Mouse (Mus musculus): ENCODE data around the gene Ccdc14. TPM values are rescaled to one million over a fixed set of nuclear protein-coding genes. Genes with fewer than 3 reads are reported as not detected.
"Not testable (repeated sequence)": the region's sequence is repeated elsewhere in the genome, so short reads cannot be mapped to it uniquely, and the experiment has no call there.

Gene Ccdc14
- total RNA-seq, 2 experiments from 2014 or later, result 5.1 to 7.7 TPM

DNA sequence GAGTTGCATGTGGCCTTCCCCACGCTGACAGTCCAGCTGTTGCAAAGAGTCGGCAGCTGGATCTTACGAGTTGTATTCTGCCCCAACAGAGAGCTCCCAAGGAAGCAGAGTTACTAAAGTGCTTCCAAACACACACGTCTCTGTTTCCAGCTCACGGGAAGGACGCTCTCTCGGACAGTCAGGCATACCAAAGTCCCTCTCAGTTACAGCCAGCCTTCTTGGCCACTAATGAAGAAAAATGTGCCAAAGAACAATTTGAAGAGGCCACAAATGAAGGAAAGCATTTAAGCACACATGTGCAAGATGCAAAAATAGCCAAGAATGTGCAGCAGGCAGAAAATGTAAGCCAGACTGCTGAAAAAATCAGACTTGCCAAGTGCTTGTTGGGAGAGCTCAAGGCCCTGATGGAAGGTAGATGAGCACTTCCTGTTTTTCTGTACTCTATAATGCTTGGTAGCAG, 16.1 kb downstream of the Ccdc14 start:
- ATAC-seq (ENCODE audit: poor library complexity, severe bottlenecking), result no peak

DNA sequence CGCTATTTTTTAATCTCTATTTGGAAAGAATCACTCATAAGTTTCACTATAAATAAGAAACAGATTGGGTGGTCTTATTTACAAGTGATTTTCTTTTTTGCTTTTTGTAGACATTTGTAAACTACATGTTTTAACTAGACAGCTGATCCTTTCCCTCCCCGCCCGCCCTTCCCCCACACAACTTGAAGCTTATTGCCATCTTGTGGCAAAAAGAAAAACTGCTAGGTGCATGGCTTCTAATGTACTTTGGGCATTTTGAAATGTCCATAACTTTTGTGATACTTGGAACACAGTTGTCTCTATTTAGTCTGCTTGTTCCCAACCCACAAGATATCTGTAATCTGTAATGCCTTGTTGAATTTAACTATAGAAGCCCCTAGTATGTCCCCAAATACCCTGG, 21.1 kb downstream of the Ccdc14 start:
- no peak for ATAC-seq (ENCODE audit: poor library complexity, severe bottlenecking)

DNA sequence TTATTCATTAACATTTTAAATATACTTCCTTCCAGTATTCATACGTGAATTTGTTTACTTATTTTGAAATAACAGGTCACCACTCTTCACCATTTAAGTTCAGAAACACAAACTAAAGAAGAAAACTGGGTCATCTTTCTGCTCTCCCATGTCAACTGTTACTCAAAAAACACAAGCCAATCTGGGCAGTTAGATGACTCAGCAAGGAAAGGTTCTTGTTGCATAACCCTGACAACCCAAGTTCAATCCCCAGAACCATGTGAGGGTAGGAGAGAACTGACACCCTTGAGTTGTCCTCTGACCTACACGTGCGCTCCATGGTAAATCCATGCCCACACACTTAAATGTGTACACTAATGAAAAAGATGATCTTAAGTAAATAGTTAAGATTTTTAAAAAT, 34.7 kb downstream of the Ccdc14 start:
- no peak for ATAC-seq (ENCODE audit: poor library complexity, severe bottlenecking)

DNA sequence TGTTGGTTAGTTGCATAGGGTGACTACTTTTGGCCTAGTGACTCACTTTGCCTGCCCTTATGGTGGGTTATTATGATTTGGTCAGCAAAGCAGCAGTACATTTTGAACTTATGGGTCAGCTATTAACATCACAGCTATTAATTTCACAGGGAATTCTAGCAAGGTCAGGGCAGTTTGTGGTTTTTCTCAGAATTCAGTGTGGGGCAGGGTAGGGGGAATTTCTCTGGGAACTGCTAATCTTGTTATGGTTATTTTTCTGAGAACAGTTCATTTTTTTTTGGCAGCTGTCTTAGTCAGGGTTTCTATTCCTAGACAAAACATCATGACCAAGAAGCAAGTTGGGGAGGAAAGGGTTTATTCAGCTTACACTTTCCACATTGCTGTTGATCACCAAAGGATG, 38.2 kb downstream of the Ccdc14 start:
- ATAC-seq (ENCODE audit: poor library complexity, severe bottlenecking), result not testable (repeated sequence)

GRCm38 (mm10) chr16:34729371-34729770, 39.0 kb downstream of the Ccdc14 start:
- ATAC-seq (ENCODE audit: poor library complexity, severe bottlenecking), result no peak

DNA sequence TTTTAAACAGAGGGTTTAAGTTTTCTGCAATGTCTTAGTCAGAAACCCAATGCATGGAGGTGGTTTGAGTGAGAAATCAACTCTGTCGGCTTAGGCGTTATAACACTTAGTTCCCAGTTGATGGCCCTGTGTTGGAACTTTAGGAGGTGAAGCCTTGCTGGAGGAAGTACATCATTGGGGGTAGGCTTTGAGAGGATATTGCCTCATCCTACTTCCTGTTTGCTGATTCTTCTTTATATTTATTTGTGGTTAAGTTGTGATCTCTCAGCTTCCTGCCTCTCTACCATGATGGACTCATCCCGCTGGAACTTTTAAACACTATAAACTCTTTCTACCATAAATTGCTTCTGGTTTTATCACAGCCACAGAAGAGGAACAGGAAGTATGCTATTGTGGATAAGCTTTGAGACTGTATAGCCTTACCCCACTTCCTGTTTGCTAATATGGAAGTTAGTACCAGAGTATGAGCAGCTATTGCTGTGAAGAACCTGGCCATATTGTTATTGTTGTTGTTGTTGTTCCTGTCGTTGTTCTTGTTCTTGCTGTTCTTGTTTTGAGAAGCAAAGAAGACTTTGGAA, 48.3 kb downstream of the Ccdc14 start:
- ATAC-seq (ENCODE audit: poor library complexity, severe bottlenecking), result peak; percentile 94

GRCm38 (mm10) chr16:34742930-34743329, 52.5 kb downstream of the Ccdc14 start:
- no peak for ATAC-seq (ENCODE audit: poor library complexity, severe bottlenecking)

DNA sequence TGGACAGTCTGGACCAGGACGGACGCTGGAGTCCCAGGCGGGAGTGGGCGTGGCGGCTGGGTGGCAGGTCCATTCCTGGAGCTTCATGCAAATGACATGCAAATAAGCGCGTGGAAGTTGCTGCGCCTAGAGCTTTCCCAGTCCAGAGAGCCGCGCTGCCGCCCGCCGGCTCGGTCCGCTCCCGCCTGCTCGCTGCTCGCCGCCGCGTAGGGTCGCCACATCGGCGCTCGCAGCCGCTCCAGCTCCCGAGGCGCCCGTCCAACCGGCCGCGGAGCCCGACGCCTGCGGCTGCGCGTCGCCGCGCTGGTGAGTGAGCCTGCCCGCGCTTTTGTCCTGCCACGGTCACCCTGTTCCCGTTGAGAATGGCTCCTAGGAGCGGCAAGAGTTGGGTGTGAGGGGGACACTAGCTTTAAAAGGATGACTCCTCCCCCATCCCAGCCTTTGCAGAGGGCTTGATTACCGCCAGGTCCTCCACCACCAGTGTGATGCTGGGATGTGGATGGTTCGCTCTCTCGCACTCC, 54.7 kb downstream of the Ccdc14 start, which contains the start of gene Mylk:
Gene Mylk (plus strand): TSS at position 146 of the 521 bp plus-strand sequence.
- peak; percentile 77 for ATAC-seq (ENCODE audit: poor library complexity, severe bottlenecking)

DNA sequence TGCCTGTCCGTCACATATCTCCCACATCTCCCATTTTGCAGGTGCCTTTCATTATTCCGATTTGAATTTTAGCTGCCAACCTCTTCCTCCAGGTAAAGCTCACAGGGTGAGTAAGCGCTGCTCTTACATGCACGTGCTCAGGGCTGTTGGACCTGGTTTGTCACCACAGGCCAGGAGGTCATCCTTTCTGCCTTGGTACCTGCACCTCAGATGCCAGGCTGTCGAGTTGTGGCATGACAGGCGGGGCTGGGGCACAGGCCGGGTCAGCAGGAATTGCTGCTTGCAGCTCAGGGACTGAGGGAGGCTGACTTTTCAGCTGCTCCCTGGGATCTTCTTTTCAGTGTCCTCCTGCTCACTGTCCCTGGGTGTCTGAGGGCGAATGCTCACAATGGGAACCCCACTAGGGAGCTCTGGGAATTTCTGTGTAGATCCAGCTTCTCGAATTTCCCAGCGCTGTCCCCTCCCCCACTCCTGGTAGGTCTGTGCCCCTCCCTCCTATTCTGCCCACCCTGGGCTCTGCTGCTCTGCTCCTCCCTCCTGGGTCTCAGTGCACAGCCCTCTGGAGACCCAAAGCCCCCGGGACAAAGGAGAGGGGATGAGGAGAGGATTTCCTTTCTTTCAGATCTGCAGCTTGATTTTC, 57.8 kb downstream of the Ccdc14 start:
- no peak for ATAC-seq (ENCODE audit: poor library complexity, severe bottlenecking)

GRCm38 (mm10) chr16:34749536-34749935, 59.1 kb downstream of the Ccdc14 start:
- ATAC-seq (ENCODE audit: poor library complexity, severe bottlenecking), result no peak

- ATAC-seq (ENCODE audit: poor library complexity, severe bottlenecking), result no peak
Observed at GRCm38 (mm10) chr16:34752026-34752425, 61.6 kb downstream of the Ccdc14 start.

DNA sequence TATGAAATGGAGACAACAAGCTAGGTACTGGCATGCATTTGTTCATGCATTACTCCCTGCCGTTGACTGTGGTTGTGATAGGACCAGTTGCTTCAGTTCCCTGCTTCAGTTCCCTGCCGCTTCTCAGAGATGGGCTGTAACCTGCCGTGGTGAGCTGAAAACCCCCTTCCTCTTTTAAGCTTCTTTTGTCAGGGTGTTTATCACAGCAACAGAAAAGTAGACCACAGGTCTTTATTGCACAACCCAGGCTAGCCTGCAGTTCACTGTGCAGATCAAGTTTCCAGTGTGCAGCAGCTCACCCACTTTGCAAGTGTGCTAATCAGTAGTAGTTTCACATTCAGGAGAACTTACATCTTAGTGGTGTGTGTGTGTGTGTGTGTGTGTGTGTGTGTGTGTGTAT, 62.6 kb downstream of the Ccdc14 start:
- peak; percentile 87 for ATAC-seq (ENCODE audit: poor library complexity, severe bottlenecking)

- no peak for ATAC-seq (ENCODE audit: poor library complexity, severe bottlenecking)
Observed at GRCm38 (mm10) chr16:34756991-34757390, 66.6 kb downstream of the Ccdc14 start.

- ATAC-seq (ENCODE audit: poor library complexity, severe bottlenecking), result no peak
Observed at GRCm38 (mm10) chr16:34758205-34758604, 67.8 kb downstream of the Ccdc14 start.

DNA sequence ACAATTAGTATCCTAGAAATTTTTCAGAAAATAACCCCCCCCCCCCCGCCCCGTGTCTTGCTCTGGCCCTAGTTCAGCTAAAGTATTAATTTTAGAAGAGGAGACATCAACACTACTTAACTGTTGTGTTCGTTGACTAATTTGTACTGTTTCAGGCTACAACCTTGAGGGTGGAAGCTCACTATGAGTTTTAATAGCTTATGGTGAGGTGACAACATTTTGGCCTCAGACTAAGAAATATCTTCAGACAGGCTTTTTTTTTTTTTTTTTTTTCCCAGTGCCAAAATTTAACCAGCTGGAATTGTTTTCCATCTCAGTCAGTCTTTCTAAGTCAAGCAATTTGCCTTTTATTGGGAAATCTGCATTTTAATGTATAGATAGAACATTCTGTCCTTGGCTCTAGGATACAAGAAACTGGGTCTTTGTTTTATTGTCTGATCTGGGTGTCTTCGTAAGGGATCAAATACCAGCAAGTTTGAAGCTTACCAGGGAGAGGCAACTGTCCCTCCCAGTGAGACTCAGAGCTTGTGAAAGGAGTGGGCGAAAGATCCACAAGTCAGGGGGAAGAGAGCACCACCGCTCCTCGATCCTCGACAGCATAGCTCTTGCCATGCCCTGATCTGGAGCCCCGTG, 73.7 kb downstream of the Ccdc14 start:
- ATAC-seq (ENCODE audit: poor library complexity, severe bottlenecking), result no peak

- no peak for ATAC-seq (ENCODE audit: poor library complexity, severe bottlenecking)
Observed at GRCm38 (mm10) chr16:34765666-34766065, 75.2 kb downstream of the Ccdc14 start.

DNA sequence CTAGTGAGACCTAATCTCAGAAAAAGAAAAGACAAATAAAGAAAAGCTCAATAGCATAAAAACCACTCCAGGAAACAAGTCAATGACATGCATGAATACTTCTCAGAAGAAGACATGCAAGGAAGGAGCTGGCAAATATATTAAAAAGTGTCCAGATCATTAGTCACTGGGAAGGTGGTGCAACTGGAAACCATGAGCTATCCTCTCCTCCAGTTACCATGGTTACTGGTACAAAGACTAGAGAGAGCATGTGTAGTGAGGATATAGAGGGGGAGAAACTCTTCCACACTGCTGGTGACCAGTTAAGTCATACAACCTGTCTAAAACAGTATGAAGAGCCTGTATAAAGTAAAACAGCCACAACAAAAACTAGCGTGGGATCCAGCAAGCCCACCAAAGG, 75.8 kb downstream of the Ccdc14 start:
- no peak for ATAC-seq (ENCODE audit: poor library complexity, severe bottlenecking)

DNA sequence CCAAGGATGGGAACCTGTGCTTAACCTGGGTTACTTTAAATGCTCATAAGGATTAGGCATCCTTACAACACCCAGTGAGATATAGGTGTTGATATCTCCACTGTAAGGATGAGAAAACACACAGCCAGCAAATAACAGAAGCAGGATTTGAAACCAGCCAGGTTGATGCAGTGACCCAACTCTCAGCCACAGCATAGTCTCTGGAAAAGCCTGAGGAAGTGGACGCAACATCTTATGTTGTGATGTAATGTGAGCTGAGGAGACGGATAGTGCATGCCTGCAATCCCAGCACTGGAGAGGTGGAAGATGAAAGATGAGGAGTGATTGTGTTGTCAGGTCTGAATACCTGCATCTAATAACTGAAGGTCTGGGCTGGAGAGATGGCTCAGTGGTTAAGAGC, 77.0 kb downstream of the Ccdc14 start:
- ATAC-seq (ENCODE audit: poor library complexity, severe bottlenecking), result no peak

- ATAC-seq (ENCODE audit: poor library complexity, severe bottlenecking), result no peak
Observed at GRCm38 (mm10) chr16:34768436-34768835, 78.0 kb downstream of the Ccdc14 start.

DNA sequence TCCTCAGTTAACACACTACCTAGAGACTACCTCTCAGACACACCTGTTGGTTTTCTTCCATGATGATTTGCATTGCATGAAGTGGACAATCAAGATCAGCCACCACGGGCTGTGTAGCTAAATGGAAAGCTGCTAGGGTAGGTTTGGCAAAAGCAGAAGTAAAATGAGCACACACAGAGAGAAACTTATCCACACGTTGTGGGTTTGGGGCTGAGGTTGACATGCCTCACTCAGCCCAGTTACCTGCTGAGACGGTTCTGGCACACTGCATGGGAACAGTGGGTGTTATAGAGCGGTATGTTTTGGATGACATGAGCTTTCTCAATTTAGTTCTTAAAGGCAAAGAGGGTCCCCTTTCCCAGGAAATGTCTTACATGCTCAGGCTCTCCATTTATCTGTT, 79.7 kb downstream of the Ccdc14 start:
- 0 out of 2 replicates have a peak, but pooled peaks have one; percentile 24 for ATAC-seq (ENCODE audit: poor library complexity, severe bottlenecking)

- ATAC-seq (ENCODE audit: poor library complexity, severe bottlenecking), result peak; percentile 49; the same call in 1 of the 2 replicates
Observed at GRCm38 (mm10) chr16:34772445-34773032, 82.1 kb downstream of the Ccdc14 start.

All from megakaryocyte, adult 5-6 weeks (primary cell).